Mouse (Mus musculus) liver, postnatal 0 days (tissue): ENCODE results near the gene Pkm.

Experiments
- CTCF ChIP-seq: sonication (generic); IDR thresholded peaks from 2 replicates; pipeline ENCODE4 v1.5.1; 2016; ENCODE audit warnings: antibody characterized with exemption, low read depth
- EP300 ChIP-seq: IDR thresholded peaks from 2 replicates; pipeline ENCODE4 v1.6.1; 2016; ENCODE audit warnings: antibody characterized with exemption, low read depth, mild to moderate bottlenecking

GRCm38 (mm10) chr9:59673427-59673826 lies 17.3 kb downstream of the Pkm start:
- no peak for TF ChIP-seq EP300
- TF ChIP-seq CTCF, result no peak
